Mouse (Mus musculus) layer of hippocampus, postnatal 10 days (tissue): Measurements from ENCODE around the gene Emc4. TPM values are rescaled to one million over a fixed set of nuclear protein-coding genes. Genes with fewer than 3 reads are reported as not detected.
A peak's percentile ranks its signal among the peaks of the same experiment; 100 is the strongest.

ENCODE experiments used
- DNase-seq, 2 experiments: peaks; one replicate each; pipeline ENCODE4 v3.0.0; 2021; ENCODE audit warnings: low spot score in 2 of 2
- long read RNA-seq: library from polyadenylated mRNA; stranded (forward); transcript quantifications from one replicate; pipeline ENCODE4 v2.0.0, GENCODE M21; 2023
- total RNA-seq, 2 experiments: library from RNA; stranded (reverse); gene quantifications; 2 replicates each; pipeline ENCODE4 v1.2.3; 2021

The Emc4 gene
- 100 to 1,000 TPM; 146 to 165 TPM for total RNA-seq
- long read RNA-seq, transcript Emc4-201 (5 exons, 983 nt) = major isoform, 198 of 227 reads
- long read RNA-seq, partial matches to known transcripts = 23 of 227 reads
- long read RNA-seq, other reads (novel, unspliced or antisense) = 6 of 227 reads

DNA sequence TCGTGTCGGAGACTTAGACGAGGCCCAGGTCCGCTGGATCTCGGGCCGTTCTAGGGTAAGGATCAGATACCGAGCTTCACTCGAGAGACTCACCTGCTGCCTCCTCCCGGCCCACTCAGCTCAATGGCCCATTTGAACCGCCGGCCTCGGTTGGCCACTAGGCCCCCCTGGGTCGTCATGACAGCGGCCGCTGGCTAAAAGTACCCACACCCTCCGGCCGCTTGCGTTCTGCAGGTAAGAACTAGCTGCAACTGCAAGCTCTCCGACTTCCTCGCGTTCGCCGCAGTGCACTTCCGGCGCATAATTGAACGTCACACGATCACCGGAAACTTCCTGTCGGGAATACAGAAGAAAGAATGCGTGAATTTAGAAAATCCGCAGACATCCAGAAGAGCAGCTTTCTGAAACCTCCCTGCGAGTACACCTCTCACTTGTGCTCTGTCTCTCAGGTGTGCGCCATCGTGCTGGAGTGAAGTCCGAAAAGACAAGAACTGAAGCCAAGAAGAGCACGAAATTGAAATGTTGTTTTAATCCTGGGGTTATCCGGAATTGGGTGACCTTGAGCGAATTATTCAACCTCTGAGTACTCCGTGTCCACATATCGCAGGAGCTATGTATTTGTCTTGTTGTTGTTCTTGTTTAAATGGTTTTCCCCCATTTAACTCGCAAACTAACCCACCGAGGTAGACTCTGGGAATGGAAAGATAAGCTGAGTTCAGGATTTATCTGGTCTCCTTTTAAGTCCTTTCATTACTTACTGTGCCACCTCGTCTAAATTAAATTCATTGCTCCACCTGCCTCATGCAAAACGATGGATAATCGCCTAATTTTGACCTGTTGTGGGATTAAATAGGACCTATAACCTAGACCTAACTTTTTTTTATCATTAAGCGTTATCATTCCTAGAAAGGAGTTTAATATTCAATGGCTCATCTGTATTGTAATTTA lies at the start of gene Emc4:
Gene Emc4, minus strand, starts transcription at position 302 of the 948 bp plus-strand sequence.
- DNase-seq = peak; percentile 91

DNA sequence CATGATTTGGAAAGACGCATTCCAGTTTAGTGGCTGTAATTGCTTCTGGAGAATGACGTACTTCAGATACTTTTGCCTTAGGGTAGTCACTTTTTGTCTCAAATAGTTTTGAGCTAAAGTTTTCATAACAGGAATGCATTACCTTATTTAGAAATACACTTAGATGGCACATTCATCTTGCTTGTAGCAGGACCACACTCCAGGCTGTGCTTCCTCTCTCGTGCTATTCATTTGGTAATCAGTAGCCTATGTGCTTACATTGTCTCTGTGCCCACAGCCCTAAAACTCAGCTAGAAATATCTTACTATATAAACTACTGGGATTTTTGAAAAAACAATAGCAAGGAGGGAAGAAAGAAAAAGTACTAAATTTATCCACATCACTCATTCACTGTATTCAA lies 39.2 kb upstream of the Emc4 start:
- DNase-seq = no peak

GRCm38 (mm10) chr2:112396649-112397048 lies 28.8 kb upstream of the Emc4 start:
- no peak for DNase-seq

DNA sequence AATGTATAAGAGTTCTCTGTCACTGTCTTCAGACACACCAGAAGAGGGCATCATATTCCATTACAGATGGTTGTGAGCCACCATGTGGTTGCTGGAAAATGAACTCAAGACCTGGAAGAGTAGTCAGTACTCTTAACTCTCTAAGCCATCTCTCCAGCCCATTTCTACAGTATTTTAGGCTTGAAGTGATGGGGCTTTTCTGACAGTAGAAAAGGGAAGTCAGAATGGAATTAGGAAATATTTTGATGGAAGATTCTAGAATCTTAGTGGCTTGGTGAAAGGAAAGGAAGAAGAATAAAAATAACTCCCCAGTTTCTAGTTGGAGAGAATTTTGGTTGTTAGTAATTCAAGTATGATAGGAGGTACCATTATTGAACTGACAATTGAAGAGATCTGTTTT lies 26.1 kb upstream of the Emc4 start:
- DNase-seq = no peak

GRCm38 (mm10) chr2:112392689-112393088 lies 24.9 kb upstream of the Emc4 start:
- no peak for DNase-seq

GRCm38 (mm10) chr2:112391346-112392000 lies 23.6 kb upstream of the Emc4 start:
- DNase-seq = no peak

DNA sequence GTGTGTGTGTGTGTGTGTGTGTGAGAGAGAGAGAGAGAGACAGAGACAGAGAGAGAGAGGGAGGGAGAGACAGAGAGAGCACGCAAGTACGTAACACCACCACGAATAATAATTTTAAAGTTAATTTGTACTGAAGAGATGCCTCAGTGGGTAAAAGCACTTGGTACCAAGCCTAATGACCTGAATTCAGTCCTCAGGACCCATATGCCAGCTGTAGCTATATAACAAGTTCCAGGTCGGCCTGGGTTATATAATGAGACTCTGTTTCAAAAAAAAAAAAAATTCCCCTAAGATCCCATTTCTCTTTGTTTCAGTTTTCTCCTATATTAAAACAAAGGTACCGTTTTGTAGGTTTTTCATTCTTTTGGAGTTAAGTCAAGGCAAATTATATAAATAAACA lies 23.0 kb upstream of the Emc4 start:
- DNase-seq = no peak

GRCm38 (mm10) chr2:112381219-112381618 lies 13.4 kb upstream of the Emc4 start:
- DNase-seq = no peak

DNA sequence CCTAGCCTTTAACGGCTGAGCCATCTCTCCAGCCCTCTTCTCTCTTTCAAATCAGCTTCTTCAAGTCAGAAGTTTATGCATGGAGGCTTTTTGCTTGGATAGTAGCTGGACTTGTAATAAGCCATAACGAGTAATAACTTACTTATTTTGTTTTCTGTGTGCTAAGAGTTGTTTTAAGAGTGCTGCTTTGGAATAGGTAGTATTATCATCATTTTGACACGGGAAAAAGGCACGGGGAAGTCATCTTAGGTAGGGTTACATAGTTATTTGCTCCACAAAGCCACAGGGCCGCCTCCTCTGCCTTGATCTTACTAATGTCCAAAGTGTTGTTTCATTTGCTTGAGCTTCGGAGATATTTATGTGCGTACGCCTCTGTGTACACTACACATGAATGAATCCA lies 12.3 kb upstream of the Emc4 start:
- DNase-seq = no peak

DNA sequence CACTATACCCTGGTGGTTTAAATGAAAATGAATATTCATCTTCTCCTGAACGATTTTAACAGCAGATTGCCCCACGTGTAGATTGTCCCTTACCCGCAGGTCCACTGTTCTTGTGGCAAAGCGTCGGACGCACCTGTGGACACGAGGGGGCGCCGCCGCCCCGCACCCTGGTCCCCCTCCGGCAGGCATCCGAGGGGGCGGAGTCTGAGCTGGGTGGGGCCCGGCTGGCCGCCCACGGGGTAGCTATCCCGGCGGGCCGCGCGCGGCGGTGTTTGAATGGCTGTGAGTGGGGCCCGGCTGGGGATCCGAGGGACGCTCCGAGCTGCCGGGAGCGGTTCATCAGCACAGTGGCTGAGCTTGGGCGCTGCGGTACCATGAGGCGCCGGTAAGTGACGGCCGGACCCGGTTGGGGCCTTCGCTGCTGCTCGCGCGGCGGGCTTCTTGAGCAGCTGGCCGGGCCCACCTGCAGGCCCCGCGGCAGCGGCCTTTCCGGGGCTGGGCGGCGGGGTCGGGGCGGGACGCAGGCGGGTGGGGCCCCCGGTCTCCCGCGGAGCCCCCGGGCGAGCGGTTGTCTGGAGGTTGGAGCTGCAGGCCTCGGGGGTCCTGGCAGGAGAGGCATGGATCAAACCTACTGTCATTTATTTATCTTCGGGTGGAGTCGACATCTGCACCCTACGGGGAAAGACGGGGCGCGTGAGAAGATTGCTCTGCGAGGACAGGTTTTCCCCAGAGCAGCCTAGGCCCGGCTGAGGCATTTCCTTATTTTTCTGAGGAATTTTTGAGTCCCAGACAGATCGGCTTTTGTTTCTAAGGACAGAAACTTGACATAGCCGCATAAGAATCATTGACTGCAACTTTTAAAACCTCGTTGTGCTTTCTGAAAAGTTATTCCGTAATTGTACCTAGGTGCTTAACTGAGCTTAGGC lies 11.4 kb upstream of the Emc4 start, which contains the start of gene Katnbl1:
Gene Katnbl1, plus strand, starts transcription at position 239 of the 926 bp plus-strand sequence.
- peak; percentile 93 to 96 for DNase-seq

DNA sequence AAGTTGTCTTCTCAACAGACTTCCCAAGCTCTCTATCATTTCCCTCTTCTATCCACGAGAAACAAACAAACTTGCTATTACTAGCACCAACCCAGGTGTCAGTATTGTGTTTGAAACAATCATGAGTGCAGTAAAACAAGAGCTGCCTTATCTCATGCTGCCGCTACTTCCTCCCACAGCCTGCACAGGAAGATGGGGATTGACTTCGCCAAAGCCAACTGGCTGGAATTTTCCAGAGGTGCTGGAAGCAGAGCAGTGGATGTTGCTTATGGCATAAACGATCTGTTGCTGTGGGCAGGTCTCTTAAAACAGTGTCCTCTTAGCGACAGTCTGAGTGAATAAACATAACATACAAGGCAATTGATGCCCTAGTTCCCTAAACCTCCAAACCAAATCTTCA lies 6.8 kb upstream of the Emc4 start:
- DNase-seq = no peak

DNA sequence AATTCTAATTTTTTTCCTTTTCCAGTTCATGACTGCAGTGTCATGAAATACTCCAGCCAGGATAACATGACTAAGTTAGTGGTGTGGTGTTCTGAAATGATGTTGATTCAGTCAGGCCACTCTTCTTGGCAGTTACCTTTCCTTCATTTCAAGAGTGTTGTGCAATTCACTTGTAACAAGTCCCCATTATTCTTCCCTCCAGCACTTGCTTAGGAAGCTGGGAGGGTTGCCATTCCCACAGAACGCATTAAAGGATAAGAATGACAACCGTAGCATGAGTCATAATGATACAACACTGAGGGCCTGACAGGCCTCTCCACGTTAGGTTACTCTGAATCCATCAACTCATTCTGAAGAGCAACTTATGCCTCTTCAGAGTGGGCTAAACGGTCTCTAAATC lies 5.3 kb upstream of the Emc4 start:
- DNase-seq = no peak

- no peak for DNase-seq
Observed at GRCm38 (mm10) chr2:112369941-112370340, 2.1 kb upstream of the Emc4 start.

GRCm38 (mm10) chr2:112367222-112367621 lies 605 bp downstream of the Emc4 start:
- peak in 1 of 2 experiments; percentile 15 for DNase-seq

DNA sequence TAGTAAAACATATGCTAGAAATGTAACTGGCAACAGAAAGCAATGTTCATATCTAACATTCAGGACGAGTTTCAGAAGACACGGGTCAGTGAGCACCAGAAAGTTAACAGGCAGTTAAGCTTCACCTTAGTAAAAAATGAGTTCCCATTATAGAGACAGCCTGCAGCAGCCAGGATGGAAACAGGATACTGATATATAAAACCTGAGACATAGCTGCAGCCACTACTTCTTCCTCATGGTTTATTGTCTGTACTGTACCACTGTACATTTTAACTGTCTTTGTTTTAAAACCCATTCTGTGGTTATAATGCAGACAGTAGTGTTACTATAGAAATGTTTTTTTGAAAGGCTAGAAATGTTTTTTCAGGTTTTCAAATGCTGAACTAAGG lies 7.1 kb downstream of the Emc4 start:
- DNase-seq = no peak

DNA sequence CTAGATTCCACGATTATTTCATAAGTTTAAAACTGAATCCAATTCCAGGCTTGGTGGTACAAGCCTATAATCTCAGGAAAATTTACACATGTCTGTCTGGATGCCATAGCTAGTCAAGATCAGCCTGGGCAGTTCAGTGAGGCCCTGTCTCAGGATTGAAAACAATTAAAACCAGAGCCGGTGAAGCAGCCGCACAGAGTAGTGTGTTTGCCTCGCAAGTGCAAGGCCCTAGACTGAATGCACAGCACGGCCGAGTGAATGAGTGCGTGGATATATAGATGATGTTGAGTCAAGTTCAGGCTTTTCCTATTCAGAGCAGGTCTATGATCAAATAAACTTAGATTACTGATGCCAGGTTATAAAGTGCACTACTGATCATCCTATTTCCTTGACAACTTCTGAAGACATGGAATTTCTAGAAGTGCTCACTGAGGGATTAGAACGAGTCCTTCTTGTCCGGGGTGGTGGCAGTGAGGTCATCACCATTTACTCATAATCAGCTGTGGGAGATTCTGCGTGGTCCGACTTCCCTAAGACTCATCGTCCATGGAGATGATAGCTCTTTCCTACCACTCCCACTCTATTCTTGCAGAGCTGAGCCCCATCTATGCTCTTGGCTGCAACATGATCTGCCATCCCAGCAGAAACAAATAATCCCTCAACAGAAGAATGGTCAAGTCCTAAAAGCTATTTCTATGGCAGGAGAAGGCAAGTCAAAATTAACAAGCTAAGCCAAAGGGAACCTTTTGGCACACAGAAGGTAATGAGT lies 7.6 kb downstream of the Emc4 start:
- DNase-seq = no peak

GRCm38 (mm10) chr2:112359611-112360010 lies 8.2 kb downstream of the Emc4 start:
- DNase-seq = no peak

DNA sequence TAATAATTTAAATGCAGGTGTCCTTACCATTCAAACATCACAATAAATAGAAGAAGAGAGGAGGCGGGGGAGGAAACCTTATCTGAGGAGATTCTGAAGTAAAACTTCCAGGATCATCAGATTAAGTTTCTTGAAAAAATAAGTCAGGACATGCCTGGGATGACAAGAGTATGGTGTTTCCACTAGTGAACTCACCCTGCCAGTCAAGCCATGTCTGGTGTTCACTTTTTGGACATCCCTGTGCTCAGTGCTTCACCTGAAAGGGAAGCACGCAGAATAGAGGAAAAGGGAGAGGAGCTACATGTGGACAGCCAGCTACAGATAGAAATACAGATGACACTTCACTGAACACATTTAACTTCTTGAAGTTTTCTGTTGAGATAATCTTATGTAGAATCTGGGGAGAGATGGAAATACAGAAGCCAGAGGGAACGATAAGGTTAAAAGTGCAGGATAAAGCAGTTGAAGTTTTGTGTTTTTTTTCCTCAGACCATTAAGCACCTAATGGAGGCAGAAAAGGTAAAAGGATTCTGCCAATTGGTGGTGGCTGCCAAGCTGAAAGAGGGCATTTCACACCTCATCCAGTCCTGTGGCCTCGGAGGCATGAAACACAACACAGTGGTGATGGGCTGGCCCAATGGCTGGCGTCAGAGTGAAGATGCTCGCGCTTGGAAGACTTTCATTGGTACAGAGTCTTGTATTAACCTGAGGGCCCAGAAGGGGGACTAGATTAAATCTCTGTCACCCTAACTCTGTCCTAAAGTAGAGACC lies 14.0 kb downstream of the Emc4 start:
- DNase-seq = no peak

- DNase-seq = no peak
Observed at GRCm38 (mm10) chr2:112348246-112348645, 19.6 kb downstream of the Emc4 start.
